Mouse (Mus musculus): Measurements from ENCODE around the gene Ubr4.

- TF ChIP-seq CTCF (conservative IDR thresholded peaks at IDR 0.05; ENCODE audit: insufficient read depth, insufficient read length, low read depth, low read length) = no peak
- TF ChIP-seq POLR2A (IDR thresholded peaks at IDR 0.05; ENCODE audit: low read depth, low read length) = no peak
Observed at GRCm38 (mm10) chr4:139421621-139422020, 69.2 kb downstream of the Ubr4 start.

Data from kidney, adult 2 months (tissue).